Mouse (Mus musculus): ENCODE results near the gene Bcl2l11. TPM values are rescaled to one million over a fixed set of nuclear protein-coding genes. Genes with fewer than 3 reads are reported as not detected.

Gene Bcl2l11
- total RNA-seq (2021): 1 to 10 TPM; 8.4 to 9.1 TPM
- long read RNA-seq, experiment 1, partial matches to known transcripts: 0 of 2 reads
- long read RNA-seq, experiment 1, other reads (novel, unspliced or antisense): 2 of 2 reads
- long read RNA-seq, experiment 2, full-length matches to known transcripts: 2 of 4 reads
- long read RNA-seq, experiment 2, partial matches to known transcripts: 0 of 4 reads
- long read RNA-seq, experiment 2, other reads (novel, unspliced or antisense): 2 of 4 reads

GRCm38 (mm10) chr2:128125635-128126470, at the start of gene Bcl2l11:
Gene Bcl2l11, plus strand, starts transcription at chr2:128126038.
- peak; percentile 54 for TF ChIP-seq CTCF (IDR thresholded peaks at IDR 0.05)
- intact Hi-C loops (cut with DNase I): loop anchor here (10.0 kb wide), 1 partner anchor 179 kb away; no protein-coding TSS in a partner anchor
- Histone ChIP-seq H3K4me3 (peak within 1 kb of the TSS; percentile 63), H3K27ac (peak within 1 kb of the TSS; percentile 66; the same call in 1 of the 2 replicates)
- DNase-seq (ENCODE audit: extremely low spot score in 1 of 2, low spot score in 2 of 2): peak; percentile 82 to 88

DNA sequence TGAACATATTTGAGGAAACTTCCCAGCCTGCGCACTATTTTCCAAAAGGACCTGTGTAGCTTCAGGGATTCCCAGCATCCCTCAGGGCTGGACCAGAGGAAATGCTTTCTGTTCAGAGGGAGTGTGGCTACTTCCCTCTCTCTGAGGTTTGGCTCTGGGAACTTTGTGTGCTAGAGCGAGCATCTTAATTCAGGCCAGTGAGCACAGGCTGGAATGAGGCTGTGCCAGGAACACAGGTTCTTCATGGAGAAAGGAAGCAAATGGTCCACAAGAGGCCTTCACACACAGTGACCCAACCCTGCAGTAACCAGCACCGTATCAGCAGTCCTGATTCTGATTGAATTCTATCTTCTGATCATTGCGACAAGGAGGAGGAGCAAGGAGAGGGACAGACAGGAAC, 48.9 kb upstream of the Bcl2l11 start:
- H3K27ac ChIP-seq: no peak overlapping the region
- H3K4me3 ChIP-seq: no peak overlapping the region
- intact Hi-C loops (cut with DNase I): loop anchor here (5.0 kb wide), 1 partner anchor 320 kb away; no protein-coding TSS in a partner anchor
- no peak for DNase-seq (ENCODE audit: extremely low spot score in 1 of 2, low spot score in 2 of 2)
- TF ChIP-seq CTCF (IDR thresholded peaks at IDR 0.05): no peak

- DNase-seq (ENCODE audit: extremely low spot score in 1 of 2, low spot score in 2 of 2): no peak
- H3K27ac ChIP-seq: no peak overlapping the region
- H3K4me3 ChIP-seq: no peak overlapping the region
- peak; percentile 38 for TF ChIP-seq CTCF (IDR thresholded peaks at IDR 0.05)
- intact Hi-C loops (cut with DNase I): loop anchor here (5.0 kb wide), 1 partner anchor 318 kb away; no protein-coding TSS in a partner anchor
These were observed 47.0 kb upstream of the Bcl2l11 start for GRCm38 (mm10) chr2:128078859-128079258.

DNA sequence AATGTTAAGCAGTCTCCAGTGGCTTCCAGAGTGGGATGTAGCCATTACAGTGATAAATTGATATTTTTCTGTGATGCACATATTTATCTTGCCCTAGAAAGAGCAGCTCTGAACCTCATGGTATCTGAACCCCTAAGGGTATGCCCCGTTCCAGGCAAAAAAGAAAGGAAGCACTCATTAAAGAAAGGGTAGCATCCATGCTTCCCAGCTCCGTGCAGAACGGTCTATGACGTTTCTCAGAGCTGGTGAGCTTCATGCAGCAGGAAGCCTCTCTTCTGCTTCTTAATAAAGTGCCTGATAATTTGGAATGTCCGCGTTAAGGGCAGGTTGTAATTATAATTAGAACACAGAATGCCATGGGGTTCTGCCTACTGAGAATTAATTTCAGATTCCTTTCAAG, 46.5 kb upstream of the Bcl2l11 start:
- no peak overlapping the region for H3K4me3 ChIP-seq
- H3K27ac ChIP-seq: no peak overlapping the region
- no peak for DNase-seq (ENCODE audit: extremely low spot score in 1 of 2, low spot score in 2 of 2)
- no peak for TF ChIP-seq CTCF (IDR thresholded peaks at IDR 0.05)
- intact Hi-C loops (cut with DNase I): loop anchor here (5.0 kb wide), 1 partner anchor 318 kb away; no protein-coding TSS in a partner anchor

GRCm38 (mm10) chr2:128083844-128084243, 42.0 kb upstream of the Bcl2l11 start:
- intact Hi-C loops (cut with DNase I): no loop called here
- no peak for TF ChIP-seq CTCF (IDR thresholded peaks at IDR 0.05)
- Histone ChIP-seq H3K27ac (no peak overlapping the region), H3K4me3 (no peak overlapping the region)
- no peak for DNase-seq (ENCODE audit: extremely low spot score in 1 of 2, low spot score in 2 of 2)

DNA sequence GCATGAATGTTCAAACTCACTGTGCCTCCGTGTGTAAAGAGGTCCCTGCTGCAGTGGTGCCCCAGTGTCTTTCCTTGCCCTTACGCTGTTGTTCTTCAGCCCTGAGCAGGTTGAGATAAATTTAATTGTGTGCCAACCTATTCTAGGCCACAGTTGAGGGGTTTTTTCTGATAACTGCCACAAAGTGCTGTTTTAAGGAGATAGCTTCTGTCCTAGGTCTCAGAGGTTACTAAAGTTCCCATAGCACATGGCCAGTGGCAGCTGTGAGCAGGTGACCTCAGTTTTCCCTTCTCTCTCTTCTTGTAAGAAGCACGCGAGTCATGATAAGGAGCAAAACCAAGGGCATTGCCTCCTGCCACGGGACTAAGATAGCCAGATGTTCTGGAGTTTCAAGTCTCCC, 41.2 kb upstream of the Bcl2l11 start:
- intact Hi-C loops (cut with DNase I): no loop called here

DNA sequence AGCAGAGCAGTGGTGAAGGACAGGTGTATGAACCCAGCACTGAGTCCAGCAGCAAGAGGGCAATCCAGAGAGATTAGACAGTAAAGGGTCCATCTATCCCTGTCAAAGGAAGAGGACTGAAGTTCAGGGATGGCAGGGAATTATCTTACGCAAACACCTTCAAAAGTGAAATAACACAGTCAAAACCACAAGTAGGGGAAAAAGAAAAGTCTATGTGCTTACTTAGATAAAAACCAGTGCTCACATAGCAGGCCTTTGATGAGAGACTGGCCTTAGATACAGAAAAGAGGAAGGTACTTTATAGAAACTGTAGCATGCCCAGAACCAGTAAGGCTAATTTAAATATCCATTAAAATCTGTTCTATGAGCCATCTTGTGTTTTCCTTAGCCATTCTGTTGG, 40.4 kb upstream of the Bcl2l11 start:
- intact Hi-C loops (cut with DNase I): no loop called here
- no peak for TF ChIP-seq CTCF (IDR thresholded peaks at IDR 0.05)
- DNase-seq (ENCODE audit: extremely low spot score in 1 of 2, low spot score in 2 of 2): no peak
- H3K4me3 ChIP-seq: no peak overlapping the region
- H3K27ac ChIP-seq: no peak overlapping the region

More for the DNA sequence above, 41.2 kb upstream of the Bcl2l11 start:
- no peak for TF ChIP-seq CTCF (IDR thresholded peaks at IDR 0.05)
- DNase-seq (ENCODE audit: extremely low spot score in 1 of 2, low spot score in 2 of 2): no peak
- H3K4me3 ChIP-seq: no peak overlapping the region
- H3K27ac ChIP-seq: no peak overlapping the region

GRCm38 (mm10) chr2:128086301-128086886, 39.4 kb upstream of the Bcl2l11 start:
- no peak for TF ChIP-seq CTCF (IDR thresholded peaks at IDR 0.05)
- DNase-seq (ENCODE audit: extremely low spot score in 1 of 2, low spot score in 2 of 2): peak in 1 of 2 experiments; percentile 17

GRCm38 (mm10) chr2:128086996-128087526, 38.8 kb upstream of the Bcl2l11 start:
- Histone ChIP-seq H3K4me3 (no peak overlapping the region), H3K27ac (no peak overlapping the region)
- intact Hi-C loops (cut with DNase I): no loop called here
- no peak for TF ChIP-seq CTCF (IDR thresholded peaks at IDR 0.05)
- DNase-seq (ENCODE audit: extremely low spot score in 1 of 2, low spot score in 2 of 2): no peak

More at GRCm38 (mm10) chr2:128086301-128086886, 39.4 kb upstream of the Bcl2l11 start:
- Histone ChIP-seq H3K27ac (no peak overlapping the region), H3K4me3 (no peak overlapping the region)
- intact Hi-C loops (cut with DNase I): no loop called here

GRCm38 (mm10) chr2:128087798-128088545, 37.9 kb upstream of the Bcl2l11 start:
- H3K4me3 ChIP-seq: no peak overlapping the region
- H3K27ac ChIP-seq: no peak overlapping the region
- no peak for TF ChIP-seq CTCF (IDR thresholded peaks at IDR 0.05)
- intact Hi-C loops (cut with DNase I): no loop called here
- DNase-seq (ENCODE audit: extremely low spot score in 1 of 2, low spot score in 2 of 2): no peak

DNA sequence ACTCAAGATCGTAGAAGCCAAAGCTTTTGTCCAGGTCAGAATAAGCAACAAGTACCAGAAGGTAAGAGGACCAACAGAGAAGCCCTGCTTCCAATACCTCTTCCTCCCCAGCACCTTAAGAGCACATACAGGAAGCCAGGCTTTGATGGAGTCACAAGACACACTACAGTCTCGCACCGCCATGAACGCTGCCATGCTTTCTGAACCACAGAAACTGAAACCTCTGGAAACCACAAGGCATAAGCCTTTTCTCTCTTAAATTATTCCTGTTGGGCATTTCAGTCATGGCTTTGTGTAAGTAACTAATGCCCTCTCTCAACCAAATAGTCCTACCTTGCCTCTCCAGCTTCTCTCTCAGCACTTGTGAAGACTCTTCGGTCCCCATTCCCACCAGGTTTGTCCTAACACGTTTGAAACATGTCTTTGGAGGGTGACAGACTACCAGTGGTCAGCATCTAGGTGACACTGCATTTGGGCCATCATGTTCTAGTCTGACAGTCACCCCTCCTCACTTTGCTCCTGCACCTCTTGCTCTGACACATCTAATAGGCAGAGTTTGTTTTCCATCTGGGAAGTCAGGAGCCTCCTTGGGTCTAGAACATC, 35.5 kb upstream of the Bcl2l11 start:
- intact Hi-C loops (cut with DNase I): no loop called here
- no peak for TF ChIP-seq CTCF (IDR thresholded peaks at IDR 0.05)
- no peak overlapping the region for H3K27ac ChIP-seq
- H3K4me3 ChIP-seq: no peak overlapping the region
- no peak for DNase-seq (ENCODE audit: extremely low spot score in 1 of 2, low spot score in 2 of 2)

All from left cerebral cortex, adult 2 months (tissue).